Mouse (Mus musculus): ENCODE data around the gene Rilpl1. TPM values are rescaled to one million over a fixed set of nuclear protein-coding genes. Genes with fewer than 3 reads are reported as not detected.

The Rilpl1 gene
- total RNA-seq, 1 experiment, result 10.1 TPM

DNA sequence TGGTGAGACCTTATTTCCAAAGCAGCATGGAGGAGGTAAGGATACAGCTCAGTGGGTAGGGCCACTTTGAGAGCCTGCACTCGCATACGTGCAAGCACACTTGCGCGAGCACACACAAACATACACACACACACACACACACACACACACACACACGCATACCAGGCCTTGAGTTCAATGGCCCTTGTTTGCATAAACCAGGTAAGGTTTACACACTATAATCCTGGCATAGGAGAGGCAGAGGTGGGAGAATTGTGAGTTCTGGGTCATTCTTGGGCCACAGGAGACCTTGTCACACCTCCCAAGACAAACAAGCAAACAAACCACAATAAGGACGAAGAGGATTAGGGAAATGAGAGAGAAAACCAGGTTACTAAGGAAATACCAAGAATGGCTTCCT, 22.0 kb downstream of the Rilpl1 start:
- no peak overlapping the region for H3K27ac ChIP-seq (ENCODE audit: insufficient read depth, low read depth, low read length, poor library complexity, severe bottlenecking)
- in situ Hi-C loops (cut with MboI; ENCODE audit: low sequenced_read_pairs in 2 of 2, unreplicated experiment in 2 of 2), result no loop called here
- TF ChIP-seq CHD2 (IDR thresholded peaks at IDR 0.05; ENCODE audit: low read depth, low read length) (no peak), ZNF384 (IDR thresholded peaks at IDR 0.05; ENCODE audit: low read depth, low read length) (no peak), HCFC1 (IDR thresholded peaks at IDR 0.05; ENCODE audit: borderline replicate concordance, insufficient read depth, low read length) (no peak), MAFK (IDR thresholded peaks at IDR 0.05; ENCODE audit: insufficient read depth, low read depth, low read length) (no peak), ZC3H11A (IDR thresholded peaks at IDR 0.05; ENCODE audit: borderline replicate concordance, low read depth, low read length) (no peak)
- H3K4me1 ChIP-seq (ENCODE audit: control insufficient read depth in 2 of 2, insufficient read depth in 2 of 2, low read length in 2 of 2, poor library complexity in 1 of 2), result peaks cover 0 to 5% of the 10 kb centered on the region in 2 experiments; a peak in 2 of 4 replicates
- no peak overlapping the region for H3K4me3 ChIP-seq (ENCODE audit: insufficient read depth in 1 of 2, low read depth in 1 of 2, low read length in 2 of 2, poor library complexity in 1 of 2, severe bottlenecking in 1 of 2)
- no peaks in the 10 kb centered on the region for H3K9me3 ChIP-seq (ENCODE audit: control insufficient read depth, insufficient read depth, low read depth, low read length)
- no peak overlapping the region for H3K9ac ChIP-seq (ENCODE audit: insufficient read depth, low read depth, low read length, poor library complexity, severe bottlenecking)
- no peak for DNase-seq (ENCODE audit: low read depth, low spot score)
- 0 out of 2 replicates have a peak, but pooled peaks cover under 1% of the 10 kb centered on the region for H3K36me3 ChIP-seq (ENCODE audit: control insufficient read depth, insufficient read depth, low read length, poor library complexity, severe bottlenecking)

DNA sequence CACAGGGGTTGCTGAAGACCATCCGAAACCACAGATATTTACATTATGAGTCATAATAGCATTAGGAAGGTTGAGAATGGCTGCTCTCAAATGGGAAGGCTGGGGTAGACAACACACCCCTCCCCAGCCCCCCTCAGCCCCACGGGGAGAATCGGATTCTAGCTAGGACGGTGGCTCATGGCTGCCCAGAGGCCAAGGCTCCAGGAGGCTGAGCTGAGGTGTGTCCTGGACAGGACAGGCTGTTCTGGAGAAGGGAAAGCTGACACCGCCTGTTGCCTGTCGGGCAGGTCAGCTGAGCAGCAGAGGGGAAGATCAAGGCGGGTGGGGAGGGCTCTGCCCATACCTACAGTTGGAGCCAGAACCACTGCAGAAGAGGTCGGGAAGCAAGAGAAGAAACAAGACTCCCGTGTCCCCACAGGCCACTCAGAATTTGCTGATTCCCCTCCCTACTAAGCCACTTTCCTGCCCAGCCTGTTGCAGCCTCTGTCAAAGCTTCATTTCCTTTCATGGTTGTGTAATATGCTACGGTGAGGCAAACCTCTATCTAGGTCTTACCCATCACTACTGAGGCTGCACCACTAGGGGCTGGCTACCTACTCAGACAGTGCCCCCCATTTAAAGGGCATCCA, 24.3 kb downstream of the Rilpl1 start:
- Histone ChIP-seq H3K27ac (ENCODE audit: insufficient read depth, low read depth, low read length, poor library complexity, severe bottlenecking) (no peak overlapping the region), H3K4me3 (ENCODE audit: insufficient read depth in 1 of 2, low read depth in 1 of 2, low read length in 2 of 2, poor library complexity in 1 of 2, severe bottlenecking in 1 of 2) (no peak overlapping the region), H3K9ac (ENCODE audit: insufficient read depth, low read depth, low read length, poor library complexity, severe bottlenecking) (no peak overlapping the region), H3K36me3 (ENCODE audit: control insufficient read depth, insufficient read depth, low read length, poor library complexity, severe bottlenecking) (peaks cover 2% of the 10 kb centered on the region; the same call in 1 of the 2 replicates), H3K9me3 (ENCODE audit: control insufficient read depth, insufficient read depth, low read depth, low read length) (no peaks in the 10 kb centered on the region), H3K4me1 (ENCODE audit: control insufficient read depth in 2 of 2, insufficient read depth in 2 of 2, low read length in 2 of 2, poor library complexity in 1 of 2) (peaks cover 0 to 8% of the 10 kb centered on the region in 2 experiments; a peak in 2 of 4 replicates)
- TF ChIP-seq CHD2 (IDR thresholded peaks at IDR 0.05; ENCODE audit: low read depth, low read length), result no peak
- no peak for TF ChIP-seq ZNF384 (IDR thresholded peaks at IDR 0.05; ENCODE audit: low read depth, low read length)
- no peak for TF ChIP-seq ZC3H11A (IDR thresholded peaks at IDR 0.05; ENCODE audit: borderline replicate concordance, low read depth, low read length)
- no peak for TF ChIP-seq MAFK (IDR thresholded peaks at IDR 0.05; ENCODE audit: insufficient read depth, low read depth, low read length)
- no peak for TF ChIP-seq HCFC1 (IDR thresholded peaks at IDR 0.05; ENCODE audit: borderline replicate concordance, insufficient read depth, low read length)
- DNase-seq (ENCODE audit: low read depth, low spot score), result no peak
- in situ Hi-C loops (cut with MboI; ENCODE audit: low sequenced_read_pairs in 2 of 2, unreplicated experiment in 2 of 2), result no loop called here

DNA sequence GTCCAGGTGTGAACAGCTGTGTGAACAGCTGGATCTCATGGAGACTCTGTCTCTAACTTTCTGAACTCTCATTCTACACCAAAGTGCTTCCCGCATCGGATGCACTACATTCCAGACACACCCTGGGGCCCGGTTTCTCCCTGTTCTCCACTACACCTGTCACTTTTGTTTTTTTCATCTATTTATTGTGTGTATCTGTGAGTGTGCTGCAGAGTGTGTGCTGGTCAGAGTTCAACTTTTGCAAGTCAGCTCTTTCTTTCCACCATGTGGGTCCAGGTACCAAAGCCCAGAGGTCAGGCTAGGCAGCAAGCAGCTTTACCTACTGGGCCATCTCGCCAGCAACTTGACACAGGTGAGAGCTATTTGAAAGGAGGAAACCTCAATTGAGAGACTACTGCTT, 26.0 kb downstream of the Rilpl1 start:
- Histone ChIP-seq H3K9me3 (ENCODE audit: control insufficient read depth, insufficient read depth, low read depth, low read length) (no peaks in the 10 kb centered on the region), H3K4me3 (ENCODE audit: insufficient read depth in 1 of 2, low read depth in 1 of 2, low read length in 2 of 2, poor library complexity in 1 of 2, severe bottlenecking in 1 of 2) (no peak overlapping the region), H3K9ac (ENCODE audit: insufficient read depth, low read depth, low read length, poor library complexity, severe bottlenecking) (no peak overlapping the region), H3K4me1 (ENCODE audit: control insufficient read depth in 2 of 2, insufficient read depth in 2 of 2, low read length in 2 of 2, poor library complexity in 1 of 2) (peaks cover 0 to 11% of the 10 kb centered on the region in 2 experiments; a peak in 2 of 4 replicates), H3K36me3 (ENCODE audit: control insufficient read depth, insufficient read depth, low read length, poor library complexity, severe bottlenecking) (peaks cover 2% of the 10 kb centered on the region; the same call in 1 of the 2 replicates), H3K27ac (ENCODE audit: insufficient read depth, low read depth, low read length, poor library complexity, severe bottlenecking) (no peak overlapping the region)
- no peak for DNase-seq (ENCODE audit: low read depth, low spot score)
- TF ChIP-seq HCFC1 (IDR thresholded peaks at IDR 0.05; ENCODE audit: borderline replicate concordance, insufficient read depth, low read length) (no peak), MAFK (IDR thresholded peaks at IDR 0.05; ENCODE audit: insufficient read depth, low read depth, low read length) (no peak), CHD2 (IDR thresholded peaks at IDR 0.05; ENCODE audit: low read depth, low read length) (no peak), ZNF384 (IDR thresholded peaks at IDR 0.05; ENCODE audit: low read depth, low read length) (no peak), ZC3H11A (IDR thresholded peaks at IDR 0.05; ENCODE audit: borderline replicate concordance, low read depth, low read length) (no peak)
- in situ Hi-C loops (cut with MboI; ENCODE audit: low sequenced_read_pairs in 2 of 2, unreplicated experiment in 2 of 2), result no loop called here

DNA sequence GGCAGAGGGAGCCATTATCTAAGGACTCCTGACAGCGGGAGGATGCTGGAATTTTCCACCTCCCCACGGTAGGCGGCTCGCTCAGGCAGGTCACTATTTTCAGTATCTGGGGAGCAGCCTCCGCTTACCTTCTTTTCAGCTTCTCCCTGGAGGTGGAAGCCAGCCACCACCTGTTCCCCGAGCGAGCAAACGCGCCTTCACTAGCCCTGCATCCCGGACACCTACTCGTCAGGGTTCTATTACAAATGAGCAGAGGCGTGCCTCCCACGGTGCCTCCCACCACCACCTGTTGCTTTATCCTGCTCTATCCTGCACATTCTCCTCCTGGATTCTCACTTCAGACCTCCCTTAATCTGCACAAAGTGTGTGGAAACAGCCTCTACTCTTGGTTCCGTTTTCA, 27.4 kb downstream of the Rilpl1 start:
- in situ Hi-C loops (cut with MboI; ENCODE audit: low sequenced_read_pairs in 2 of 2, unreplicated experiment in 2 of 2), result no loop called here
- no peak overlapping the region for H3K9ac ChIP-seq (ENCODE audit: insufficient read depth, low read depth, low read length, poor library complexity, severe bottlenecking)

More for the DNA sequence above, 27.4 kb downstream of the Rilpl1 start:
- H3K27ac ChIP-seq (ENCODE audit: insufficient read depth, low read depth, low read length, poor library complexity, severe bottlenecking), result no peak overlapping the region
- peaks cover 0 to 6% of the 10 kb centered on the region in 2 experiments; a peak in 1 of 4 replicates for H3K4me1 ChIP-seq (ENCODE audit: control insufficient read depth in 2 of 2, insufficient read depth in 2 of 2, low read length in 2 of 2, poor library complexity in 1 of 2)
- H3K36me3 ChIP-seq (ENCODE audit: control insufficient read depth, insufficient read depth, low read length, poor library complexity, severe bottlenecking), result peaks cover 2% of the 10 kb centered on the region; the same call in 1 of the 2 replicates
- no peaks in the 10 kb centered on the region for H3K9me3 ChIP-seq (ENCODE audit: control insufficient read depth, insufficient read depth, low read depth, low read length)
- TF ChIP-seq ZC3H11A (IDR thresholded peaks at IDR 0.05; ENCODE audit: borderline replicate concordance, low read depth, low read length) (no peak), CHD2 (IDR thresholded peaks at IDR 0.05; ENCODE audit: low read depth, low read length) (no peak), ZNF384 (IDR thresholded peaks at IDR 0.05; ENCODE audit: low read depth, low read length) (no peak), HCFC1 (IDR thresholded peaks at IDR 0.05; ENCODE audit: borderline replicate concordance, insufficient read depth, low read length) (no peak), MAFK (IDR thresholded peaks at IDR 0.05; ENCODE audit: insufficient read depth, low read depth, low read length) (no peak)
- DNase-seq (ENCODE audit: low read depth, low spot score), result no peak
- no peak overlapping the region for H3K4me3 ChIP-seq (ENCODE audit: insufficient read depth in 1 of 2, low read depth in 1 of 2, low read length in 2 of 2, poor library complexity in 1 of 2, severe bottlenecking in 1 of 2)
